Mouse (Mus musculus) stomach, embryonic 14.5 days (tissue): ENCODE data around the gene Rchy1. TPM values are rescaled to one million over a fixed set of nuclear protein-coding genes. Genes with fewer than 3 reads are reported as not detected.

ENCODE experiments used
- ATAC-seq: fragments of 200-750 bp; cut with Nextera tagmentation; 2 replicates; pipeline ENCODE4 v1.8.0; 2017; ENCODE audit warnings: low read depth, moderate TSS enrichment; ENCODE audit not compliant: insufficient number of reproducible peaks, insufficient read depth, low FRiP score
- H3K27ac ChIP-seq: fragments of 300-500 bp; sonication (generic); 2 replicates; pipeline ENCODE4 v1.5.1; 2014; ENCODE audit warnings: mild to moderate bottlenecking, low read length, moderate library complexity, mixed read lengths
- H3K27me3 ChIP-seq: fragments of 300-500 bp; sonication (generic); 2 replicates; pipeline ENCODE4 v1.6.1; 2014; ENCODE audit warnings: low read length, control low read depth, mixed read lengths; ENCODE audit not compliant: control insufficient read depth, insufficient read depth
- H3K36me3 ChIP-seq: fragments of 300-500 bp; sonication (generic); 2 replicates; pipeline ENCODE4 v1.6.1; 2014; ENCODE audit warnings: mild to moderate bottlenecking, control low read depth, low read length, moderate library complexity, mixed read lengths; ENCODE audit not compliant: control insufficient read depth, insufficient read depth
- H3K4me1 ChIP-seq: fragments of 300-500 bp; sonication (generic); 2 replicates; pipeline ENCODE4 v1.6.1; 2014; ENCODE audit warnings: low read length, control low read depth, mixed read lengths; ENCODE audit not compliant: control insufficient read depth, insufficient read depth
- H3K4me2 ChIP-seq: fragments of 300-500 bp; sonication (generic); replicated peaks from 2 replicates; pipeline ENCODE4 v1.6.1; 2014; ENCODE audit warnings: low read depth, low read length, control low read depth
- H3K4me3 ChIP-seq: fragments of 300-500 bp; sonication (generic); 2 replicates; pipeline ENCODE4 v1.5.1; 2014; ENCODE audit warnings: low read depth, low read length, control low read depth
- H3K9ac ChIP-seq: fragments of 300-500 bp; sonication (generic); replicated peaks from 2 replicates; pipeline ENCODE4 v1.6.1; 2014; ENCODE audit warnings: low read depth, mild to moderate bottlenecking, control low read depth, low read length, moderate library complexity, mixed read lengths
- H3K9me3 ChIP-seq: fragments of 300-500 bp; sonication (generic); 2 replicates; pipeline ENCODE4 v1.6.1; 2016; ENCODE audit warnings: low read depth, low read length, control low read depth; ENCODE audit not compliant: control insufficient read depth
- WGBS: fragments of 180-500 bp; shearing (Covaris S2); extraction: QIAGEN DNeasy Blood & Tissue Kit; methylation state at CpG from one replicate; pipeline ENCODE4 v1.1.7; 2014; 5-methylcytosine and 5-hydroxymethylcytosine counted together
- polyA plus RNA-seq: library from polyadenylated mRNA; unstranded; fragments of >200 nt; fragmentation: Nextera tagmentation; extraction: Ambion mirVana; gene quantifications from 2 replicates; pipeline ENCODE4 v1.2.1, GENCODE M21; 2014

The Rchy1 gene
- polyA plus RNA-seq, 1 experiment from 2014 or later, result 68.1 TPM

- 85% methylated on average over 9 of the region's 9 CpGs for WGBS
- ATAC-seq, result no peak
- Histone ChIP-seq H3K9ac (no peak overlapping the region), H3K4me1 (no peaks in the 10 kb centered on the region), H3K27me3 (no peaks in the 10 kb centered on the region), H3K27ac (no peak overlapping the region), H3K36me3 (no peaks in the 10 kb centered on the region), H3K9me3 (no peaks in the 10 kb centered on the region), H3K4me3 (no peak overlapping the region), H3K4me2 (no peak overlapping the region)
These were observed 26.4 kb upstream of the Rchy1 start for GRCm38 (mm10) chr5:91989261-91989660.

GRCm38 (mm10) chr5:91987799-91988198 lies 24.9 kb upstream of the Rchy1 start:
- Histone ChIP-seq H3K27me3 (no peaks in the 10 kb centered on the region), H3K9ac (no peak overlapping the region), H3K4me3 (no peak overlapping the region), H3K36me3 (no peaks in the 10 kb centered on the region), H3K27ac (no peak overlapping the region), H3K9me3 (no peaks in the 10 kb centered on the region), H3K4me2 (no peak overlapping the region), H3K4me1 (no peaks in the 10 kb centered on the region)
- 72% methylated on average over 2 of the region's 2 CpGs for WGBS
- no peak for ATAC-seq

GRCm38 (mm10) chr5:91987236-91987635 lies 24.4 kb upstream of the Rchy1 start, which contains the start of gene Odaph:
Gene Odaph, plus strand, starts transcription at chr5:91987475.
- Histone ChIP-seq H3K27ac (no peak within 1 kb of the TSS), H3K9ac (no peak within 1 kb of the TSS), H3K9me3 (no peaks in the 10 kb centered on the region), H3K27me3 (no peaks in the 10 kb centered on the region), H3K36me3 (no peaks in the 10 kb centered on the region), H3K4me2 (no peak within 1 kb of the TSS), H3K4me1 (no peaks in the 10 kb centered on the region), H3K4me3 (no peak within 1 kb of the TSS)
- 72% methylated on average over 4 of the region's 4 CpGs for WGBS
- no peak for ATAC-seq

GRCm38 (mm10) chr5:91985721-91986120 lies 22.9 kb upstream of the Rchy1 start:
- no peak overlapping the region for H3K9ac ChIP-seq
- no peaks in the 10 kb centered on the region for H3K27me3 ChIP-seq
- ATAC-seq, result no peak
- WGBS, result 65% methylated on average over 2 of the region's 2 CpGs
- no peaks in the 10 kb centered on the region for H3K9me3 ChIP-seq
- H3K4me2 ChIP-seq, result no peak overlapping the region
- H3K36me3 ChIP-seq, result no peaks in the 10 kb centered on the region
- no peak overlapping the region for H3K27ac ChIP-seq
- H3K4me1 ChIP-seq, result no peaks in the 10 kb centered on the region
- no peak overlapping the region for H3K4me3 ChIP-seq

- no peaks in the 10 kb centered on the region for H3K9me3 ChIP-seq
- no peak for ATAC-seq
- 64% methylated on average over 2 of the region's 2 CpGs for WGBS
- no peaks in the 10 kb centered on the region for H3K36me3 ChIP-seq
- H3K27ac ChIP-seq, result no peak overlapping the region
- no peak overlapping the region for H3K4me2 ChIP-seq
- no peak overlapping the region for H3K4me3 ChIP-seq
- no peaks in the 10 kb centered on the region for H3K27me3 ChIP-seq
- H3K9ac ChIP-seq, result no peak overlapping the region
- H3K4me1 ChIP-seq, result no peaks in the 10 kb centered on the region
These were observed 20.6 kb upstream of the Rchy1 start for GRCm38 (mm10) chr5:91983490-91983889.

- no peaks in the 10 kb centered on the region for H3K9me3 ChIP-seq
- H3K36me3 ChIP-seq, result no peaks in the 10 kb centered on the region
- no peaks in the 10 kb centered on the region for H3K4me1 ChIP-seq
- ATAC-seq, result no peak
- no peak overlapping the region for H3K4me2 ChIP-seq
- H3K27me3 ChIP-seq, result no peaks in the 10 kb centered on the region
- no peak overlapping the region for H3K9ac ChIP-seq
- no peak overlapping the region for H3K27ac ChIP-seq
- H3K4me3 ChIP-seq, result no peak overlapping the region
- WGBS, result 87% methylated on average over 11 of the region's 11 CpGs
These were observed 18.4 kb upstream of the Rchy1 start for GRCm38 (mm10) chr5:91981176-91981840.

- Histone ChIP-seq H3K4me3 (no peak overlapping the region), H3K36me3 (no peaks in the 10 kb centered on the region), H3K4me1 (no peaks in the 10 kb centered on the region), H3K9ac (no peak overlapping the region), H3K4me2 (no peak overlapping the region), H3K27ac (no peak overlapping the region), H3K27me3 (no peaks in the 10 kb centered on the region), H3K9me3 (no peaks in the 10 kb centered on the region)
- ATAC-seq, result no peak
- WGBS, result 80% methylated on average over 2 of the region's 2 CpGs
These were observed 14.5 kb upstream of the Rchy1 start for GRCm38 (mm10) chr5:91977397-91977770.

GRCm38 (mm10) chr5:91976566-91977396 lies 13.9 kb upstream of the Rchy1 start:
- Histone ChIP-seq H3K36me3 (no peaks in the 10 kb centered on the region), H3K4me2 (no peak overlapping the region), H3K4me3 (no peak overlapping the region), H3K27me3 (no peaks in the 10 kb centered on the region), H3K27ac (no peak overlapping the region), H3K9ac (no peak overlapping the region), H3K9me3 (no peaks in the 10 kb centered on the region), H3K4me1 (no peaks in the 10 kb centered on the region)
- WGBS, result 77% methylated on average over 10 of the region's 10 CpGs
- no peak for ATAC-seq
